Mouse (Mus musculus) limb, embryonic 11.5 days (tissue): ENCODE data around the gene Ugt1a8. TPM values are rescaled to one million over a fixed set of nuclear protein-coding genes. Genes with fewer than 3 reads are reported as not detected.

Source experiments
- polyA plus RNA-seq: library from polyadenylated mRNA; unstranded; fragments of >200 nt; fragmentation: Nextera tagmentation; extraction: Ambion mirVana; gene quantifications from 2 replicates; pipeline ENCODE4 v1.2.1, GENCODE M21; 2014

The Ugt1a8 gene
- polyA plus RNA-seq, 1 experiment from 2014 or later: not detected

Other genes starting within 250 kb of the Ugt1a8 start
- 37.5 and 39.1 TPM in 2 replicates for gene Dgkd, start 234.5 kb upstream of the Ugt1a8 start, polyA plus RNA-seq
- gene Usp40, start 79.3 kb upstream of the Ugt1a8 start, polyA plus RNA-seq: 37.9 and 38.5 TPM in 2 replicates
- gene Ugt1a10, start 32.4 kb upstream of the Ugt1a8 start, polyA plus RNA-seq: not detected in 2 replicates
- not detected in 2 replicates for gene Ugt1a9, start 17.0 kb upstream of the Ugt1a8 start, polyA plus RNA-seq
- 0.79 and 1.0 TPM in 2 replicates for gene Ugt1a7c, start 7.2 kb downstream of the Ugt1a8 start, polyA plus RNA-seq
- not detected in 2 replicates for gene Ugt1a6b, start 15.4 kb downstream of the Ugt1a8 start, polyA plus RNA-seq
- 0.04 and 0.34 TPM in 2 replicates for gene Ugt1a6a, start 47.0 kb downstream of the Ugt1a8 start, polyA plus RNA-seq
- not detected in 2 replicates for gene Ugt1a5, start 78.2 kb downstream of the Ugt1a8 start, polyA plus RNA-seq
- not detected in 2 replicates for gene Ugt1a2, start 112.8 kb downstream of the Ugt1a8 start, polyA plus RNA-seq
- gene Dnajb3, start 118.0 kb downstream of the Ugt1a8 start, polyA plus RNA-seq: 10.7 and 12.8 TPM in 2 replicates
- not detected in 2 replicates for gene Ugt1a1, start 124.1 kb downstream of the Ugt1a8 start, polyA plus RNA-seq
- gene Mroh2a, start 139.2 kb downstream of the Ugt1a8 start, polyA plus RNA-seq: 1.6 and 1.9 TPM in 2 replicates
- gene Hjurp, start 189.8 kb downstream of the Ugt1a8 start, polyA plus RNA-seq: 174 and 204 TPM in 2 replicates
- gene Trpm8, start 189.8 kb downstream of the Ugt1a8 start, polyA plus RNA-seq: not detected in 2 replicates